Mouse (Mus musculus): Measurements from ENCODE around the gene Ccdc154. TPM values are rescaled to one million over a fixed set of nuclear protein-coding genes. Genes with fewer than 3 reads are reported as not detected.

Gene Ccdc154
- polyA plus RNA-seq, 1 experiment from 2014 or later: not detected

Other genes starting within 250 kb of the Ccdc154 start
- 88.5 and 93.4 TPM in 2 replicates for gene Mapk8ip3, start 225.5 kb upstream of the Ccdc154 start, polyA plus RNA-seq (2014; fragmentation: Nextera tagmentation; extraction: Ambion mirVana)
- gene Jpt2, start 201.8 kb upstream of the Ccdc154 start, polyA plus RNA-seq (2014; fragmentation: Nextera tagmentation; extraction: Ambion mirVana): 50.0 and 59.8 TPM in 2 replicates
- 9.2 and 10.1 TPM in 2 replicates for gene Cramp1l, start 146.7 kb upstream of the Ccdc154 start, polyA plus RNA-seq (2014; fragmentation: Nextera tagmentation; extraction: Ambion mirVana)
- 18.5 and 21.9 TPM in 2 replicates for gene Ift140, start 146.4 kb upstream of the Ccdc154 start, polyA plus RNA-seq (2014; fragmentation: Nextera tagmentation; extraction: Ambion mirVana)
- gene Tmem204, start 78.9 kb upstream of the Ccdc154 start, polyA plus RNA-seq (2014; fragmentation: Nextera tagmentation; extraction: Ambion mirVana): 8.1 and 11.5 TPM in 2 replicates
- gene Telo2, start 46.5 kb upstream of the Ccdc154 start, polyA plus RNA-seq (2014; fragmentation: Nextera tagmentation; extraction: Ambion mirVana): 46.4 and 51.6 TPM in 2 replicates
- not detected in 2 replicates for gene Ptx4, start 41.7 kb upstream of the Ccdc154 start, polyA plus RNA-seq (2014; fragmentation: Nextera tagmentation; extraction: Ambion mirVana)
- 26.3 and 26.7 TPM in 2 replicates for gene Clcn7, start 29.1 kb upstream of the Ccdc154 start, polyA plus RNA-seq (2014; fragmentation: Nextera tagmentation; extraction: Ambion mirVana)
- gene Gm38655, start 13.0 kb downstream of the Ccdc154 start, polyA plus RNA-seq (2014; fragmentation: Nextera tagmentation; extraction: Ambion mirVana): not detected in 2 replicates
- 31.9 and 33.9 TPM in 2 replicates for gene BC003965, start 22.1 kb downstream of the Ccdc154 start, polyA plus RNA-seq (2014; fragmentation: Nextera tagmentation; extraction: Ambion mirVana)
- gene Unkl, start 25.9 kb downstream of the Ccdc154 start, polyA plus RNA-seq (2014; fragmentation: Nextera tagmentation; extraction: Ambion mirVana): 9.1 and 10.9 TPM in 2 replicates
- gene Gnptg, start 77.7 kb downstream of the Ccdc154 start, polyA plus RNA-seq (2014; fragmentation: Nextera tagmentation; extraction: Ambion mirVana): 88.4 and 110 TPM in 2 replicates
- gene Tsr3, start 77.7 kb downstream of the Ccdc154 start, polyA plus RNA-seq (2014; fragmentation: Nextera tagmentation; extraction: Ambion mirVana): 56.4 and 57.1 TPM in 2 replicates
- gene Baiap3, start 93.9 kb downstream of the Ccdc154 start, polyA plus RNA-seq (2014; fragmentation: Nextera tagmentation; extraction: Ambion mirVana): 5.8 and 7.1 TPM in 2 replicates
- gene Ube2i, start 112.2 kb downstream of the Ccdc154 start, polyA plus RNA-seq (2014; fragmentation: Nextera tagmentation; extraction: Ambion mirVana): 405 and 444 TPM in 2 replicates
- gene Prss34, start 135.9 kb downstream of the Ccdc154 start, polyA plus RNA-seq (2014; fragmentation: Nextera tagmentation; extraction: Ambion mirVana): not detected in 2 replicates
- gene Prss28, start 146.2 kb downstream of the Ccdc154 start, polyA plus RNA-seq (2014; fragmentation: Nextera tagmentation; extraction: Ambion mirVana): not detected in 2 replicates
- not detected in 2 replicates for gene Prss29, start 156.2 kb downstream of the Ccdc154 start, polyA plus RNA-seq (2014; fragmentation: Nextera tagmentation; extraction: Ambion mirVana)
- gene Tpsab1, start 183.1 kb downstream of the Ccdc154 start, polyA plus RNA-seq (2014; fragmentation: Nextera tagmentation; extraction: Ambion mirVana): not detected in 2 replicates
- gene Tpsb2, start 203.8 kb downstream of the Ccdc154 start, polyA plus RNA-seq (2014; fragmentation: Nextera tagmentation; extraction: Ambion mirVana): not detected in 2 replicates
- 1.1 and 1.6 TPM in 2 replicates for gene Tpsg1, start 206.8 kb downstream of the Ccdc154 start, polyA plus RNA-seq (2014; fragmentation: Nextera tagmentation; extraction: Ambion mirVana)